Mouse (Mus musculus): ENCODE measurements around the gene Enpep. TPM values are rescaled to one million over a fixed set of nuclear protein-coding genes. Genes with fewer than 3 reads are reported as not detected.
A peak's percentile ranks its signal among the peaks of the same experiment; 100 is the strongest.

Enpep gene
- polyA plus RNA-seq, 1 experiment from 2014 or later, result 1.6 TPM

DNA sequence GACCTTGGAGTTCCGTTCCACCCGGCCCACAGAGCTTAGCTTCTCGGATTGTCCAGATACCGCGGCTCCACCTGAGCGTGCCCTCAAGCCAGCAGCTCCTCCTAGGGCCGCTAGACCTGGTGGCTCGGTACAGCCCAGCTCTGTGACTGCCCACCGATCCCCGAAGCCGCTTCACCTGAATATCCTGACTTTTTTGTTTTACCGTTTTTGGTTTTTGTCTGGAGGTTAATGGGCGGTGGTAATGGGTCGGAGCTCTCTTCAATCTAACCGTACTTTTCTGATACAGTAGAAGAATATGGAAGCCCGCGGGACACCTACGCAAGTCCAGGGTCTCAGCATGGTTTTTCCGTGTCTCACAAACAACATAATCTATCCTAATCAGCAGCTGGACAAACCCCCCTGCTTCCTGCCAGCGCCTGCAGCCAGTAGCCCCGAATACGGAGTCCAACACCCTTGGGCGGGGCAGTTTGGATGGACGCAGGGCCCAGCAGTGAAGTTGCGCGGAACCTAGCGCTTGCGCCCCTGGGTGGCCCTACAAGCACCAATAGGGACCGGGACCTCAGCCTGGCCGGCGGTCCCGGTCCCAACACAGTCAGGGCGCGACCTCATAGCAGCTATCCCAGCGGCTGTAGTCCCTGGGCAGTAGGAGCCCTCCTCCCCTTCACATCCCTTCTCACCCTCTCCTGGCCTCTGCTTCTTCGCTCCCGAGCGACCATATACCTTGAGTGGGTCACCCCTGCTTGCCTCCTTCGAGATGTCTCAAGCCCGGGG lies 107.5 kb downstream of the Enpep start:
- Histone ChIP-seq H3K4me2 (replicated peaks) (no peak overlapping the region), H3K9me3 (no peaks in the 10 kb centered on the region), H3K4me3 (no peak overlapping the region), H3K27me3 (peaks cover 86% of the 10 kb centered on the region), H3K9ac (replicated peaks) (no peak overlapping the region), H3K4me1 (no peaks in the 10 kb centered on the region), H3K36me3 (no peaks in the 10 kb centered on the region), H3K27ac (replicated peaks) (no peak overlapping the region)
- 0 out of 2 replicates have a peak, but pooled peaks have one; percentile 20 for ATAC-seq (replicated peaks)
- whole genome bisulfite sequencing, result under 1% methylated on average over 40 of the region's 40 CpGs

DNA sequence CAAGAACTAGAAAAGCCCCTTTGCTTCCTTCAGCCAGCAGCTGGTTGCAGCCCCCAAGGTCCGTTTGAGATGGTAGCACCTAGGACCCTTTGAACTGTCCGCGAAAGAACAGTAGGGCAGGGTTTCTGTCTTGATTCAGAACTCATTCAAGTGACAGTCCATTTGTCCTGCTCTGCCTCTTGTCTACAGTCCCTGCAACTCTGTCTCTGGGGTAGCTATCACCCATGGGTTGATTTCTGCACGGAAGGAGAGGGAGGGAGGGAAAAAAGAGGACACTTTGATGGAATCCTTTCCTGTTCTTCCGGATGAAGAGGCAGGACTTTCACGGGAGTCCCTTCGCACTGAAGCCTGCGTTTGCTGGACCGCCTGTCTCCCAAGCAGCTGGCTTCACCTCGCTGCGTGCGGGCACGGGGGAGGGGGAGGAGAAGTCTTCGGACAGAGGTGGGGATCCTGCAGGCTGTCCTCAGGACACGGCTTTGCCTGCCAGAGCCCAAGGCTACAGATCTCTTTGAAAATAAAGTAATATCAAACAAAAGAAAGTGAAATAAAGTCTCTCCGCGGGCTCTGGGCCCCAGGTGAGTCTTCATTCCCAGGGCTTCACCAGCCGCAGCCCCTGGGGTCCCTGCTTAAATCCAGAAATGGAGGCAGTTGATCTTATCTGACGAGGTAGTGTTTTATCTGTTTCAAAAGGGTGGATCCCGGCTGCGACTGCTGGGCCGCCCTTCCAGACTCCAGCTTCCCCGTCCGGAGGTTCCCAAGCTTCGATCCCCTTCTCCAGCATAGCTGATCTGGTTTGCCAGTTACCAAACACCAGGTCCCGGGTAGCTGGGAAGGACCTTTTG lies 108.3 kb downstream of the Enpep start:
- no peaks in the 10 kb centered on the region for H3K4me1 ChIP-seq
- no peak overlapping the region for H3K4me2 ChIP-seq (replicated peaks)
- H3K36me3 ChIP-seq, result no peaks in the 10 kb centered on the region
- H3K27me3 ChIP-seq, result peaks cover 88% of the 10 kb centered on the region
- no peak for ATAC-seq (replicated peaks)
- no peak overlapping the region for H3K4me3 ChIP-seq
- H3K9ac ChIP-seq (replicated peaks), result no peak overlapping the region
- H3K27ac ChIP-seq (replicated peaks), result no peak overlapping the region
- H3K9me3 ChIP-seq, result no peaks in the 10 kb centered on the region
- WGBS, result 3% methylated on average over 24 of the region's 26 CpGs

DNA sequence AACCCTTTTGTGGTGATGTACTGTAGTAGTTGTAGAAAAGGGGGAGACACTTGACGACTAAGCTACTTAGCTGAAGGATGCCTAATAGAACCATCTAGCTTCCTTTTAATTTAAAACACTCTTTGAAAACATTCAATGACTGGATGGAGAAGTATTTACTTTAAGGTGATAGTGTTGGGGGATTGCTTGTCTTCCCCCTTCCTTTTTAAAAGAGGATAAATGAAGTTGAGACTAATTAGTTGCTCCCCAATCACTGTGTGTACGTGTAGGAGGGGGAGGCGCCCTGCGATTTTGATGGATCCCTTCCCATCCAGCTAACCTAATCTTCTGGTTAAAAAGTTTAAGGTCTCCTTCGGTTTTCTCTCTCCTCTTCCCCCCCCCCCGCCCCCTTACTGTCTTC lies 109.1 kb downstream of the Enpep start:
- Histone ChIP-seq H3K36me3 (no peaks in the 10 kb centered on the region), H3K4me2 (replicated peaks) (no peak overlapping the region), H3K4me3 (no peak overlapping the region), H3K4me1 (peaks cover 3% of the 10 kb centered on the region; the same call in 1 of the 2 replicates), H3K9ac (replicated peaks) (no peak overlapping the region), H3K27me3 (peaks cover 90% of the 10 kb centered on the region), H3K27ac (replicated peaks) (no peak overlapping the region), H3K9me3 (no peaks in the 10 kb centered on the region)
- ATAC-seq (replicated peaks), result no peak
- WGBS, result under 1% methylated on average over 6 of the region's 6 CpGs

DNA sequence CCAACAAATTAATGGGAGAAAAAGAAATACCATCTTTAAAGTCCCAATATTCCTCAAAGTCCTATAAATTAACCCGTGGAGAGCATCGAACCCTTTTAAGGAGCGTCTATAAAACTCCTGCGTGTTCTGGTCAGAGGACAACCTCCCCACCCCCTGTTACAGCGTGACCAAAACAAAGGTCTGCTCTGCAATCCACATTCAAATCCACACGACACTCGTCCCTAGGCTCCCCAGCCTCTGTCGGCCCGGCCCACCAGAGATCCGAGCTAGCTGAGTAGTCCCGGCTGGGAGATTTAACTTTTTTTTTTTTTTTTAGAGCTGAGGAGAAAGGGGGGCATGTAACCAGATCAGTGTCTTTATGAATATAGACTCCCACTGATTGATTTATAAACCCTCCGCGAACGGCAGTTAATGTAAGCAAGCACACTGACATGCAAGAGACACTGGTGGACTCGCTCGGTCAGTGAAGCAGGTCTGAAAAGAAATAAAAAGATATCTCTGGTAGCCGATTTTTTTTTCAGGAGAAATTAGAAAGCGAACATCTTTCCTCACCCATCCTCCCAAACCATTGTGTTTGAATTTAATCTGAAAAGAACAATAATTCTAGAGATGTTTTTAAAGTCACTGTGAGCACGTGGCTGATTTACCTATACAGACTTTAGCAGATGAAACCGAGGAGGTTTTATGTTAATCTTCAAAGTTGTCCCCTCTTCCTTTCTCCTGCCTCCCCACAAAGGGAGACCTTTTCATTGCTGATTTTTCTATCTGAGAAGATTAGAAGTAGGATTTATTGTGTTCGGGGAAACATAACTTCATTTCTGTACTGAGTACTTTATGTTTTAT lies 109.9 kb downstream of the Enpep start:
- ATAC-seq (replicated peaks), result no peak
- H3K27me3 ChIP-seq, result peaks cover 89% of the 10 kb centered on the region
- no peak overlapping the region for H3K4me3 ChIP-seq
- H3K4me2 ChIP-seq (replicated peaks), result no peak overlapping the region
- no peaks in the 10 kb centered on the region for H3K9me3 ChIP-seq
- H3K9ac ChIP-seq (replicated peaks), result no peak overlapping the region
- no peaks in the 10 kb centered on the region for H3K36me3 ChIP-seq
- 2% methylated on average over 21 of the region's 21 CpGs for WGBS
- H3K4me1 ChIP-seq, result peaks cover 4% of the 10 kb centered on the region; the same call in 1 of the 2 replicates
- H3K27ac ChIP-seq (replicated peaks), result no peak overlapping the region

DNA sequence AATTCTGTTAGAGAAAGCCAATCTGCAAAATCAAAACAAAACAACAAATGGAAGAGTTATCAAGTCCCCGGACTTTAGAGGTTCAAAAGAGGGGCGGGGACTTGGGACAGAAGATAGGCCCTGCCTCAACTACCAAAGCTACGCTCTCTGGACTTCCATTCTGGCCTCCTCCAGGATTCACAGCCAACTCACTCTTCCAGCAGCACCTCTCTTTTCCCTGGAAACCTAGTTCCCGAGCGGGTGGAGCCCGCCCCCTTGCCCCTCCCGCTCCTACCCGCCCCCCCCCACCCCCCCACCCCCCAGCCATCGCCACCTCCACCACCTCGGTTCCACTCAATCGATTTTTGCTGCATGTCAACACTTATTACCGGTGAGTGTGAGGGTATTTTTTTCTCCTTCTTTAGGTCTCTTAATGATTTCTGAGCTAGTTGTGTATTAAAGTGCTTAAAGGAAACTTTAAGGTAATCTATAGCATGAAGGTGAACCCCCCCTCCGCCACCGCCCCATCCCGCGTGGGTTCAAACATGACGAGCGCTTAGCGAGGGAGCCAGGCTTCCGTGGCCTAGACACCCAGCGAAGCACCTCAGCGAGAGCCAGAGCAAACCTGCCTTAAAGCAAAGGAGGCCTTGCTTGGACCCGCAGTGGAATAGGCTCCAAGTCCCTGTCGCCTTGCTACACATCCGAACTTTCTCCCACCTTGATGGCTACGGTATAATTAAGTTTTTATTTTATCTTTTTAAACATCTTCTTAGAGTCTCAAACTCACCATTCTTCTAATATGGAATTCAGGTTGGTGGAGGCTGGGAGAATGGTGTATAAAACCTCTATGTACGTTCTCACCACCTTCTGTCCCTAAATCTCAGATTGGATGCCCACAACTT lies 110.9 kb downstream of the Enpep start:
- Histone ChIP-seq H3K9me3 (no peaks in the 10 kb centered on the region), H3K4me3 (no peak overlapping the region), H3K9ac (replicated peaks) (no peak overlapping the region), H3K4me1 (peaks cover 4% of the 10 kb centered on the region; the same call in 1 of the 2 replicates), H3K4me2 (replicated peaks) (no peak overlapping the region), H3K36me3 (no peaks in the 10 kb centered on the region), H3K27me3 (peaks cover 87% of the 10 kb centered on the region), H3K27ac (replicated peaks) (no peak overlapping the region)
- ATAC-seq (replicated peaks), result no peak
- WGBS, result 4% methylated on average over 26 of the region's 27 CpGs

DNA sequence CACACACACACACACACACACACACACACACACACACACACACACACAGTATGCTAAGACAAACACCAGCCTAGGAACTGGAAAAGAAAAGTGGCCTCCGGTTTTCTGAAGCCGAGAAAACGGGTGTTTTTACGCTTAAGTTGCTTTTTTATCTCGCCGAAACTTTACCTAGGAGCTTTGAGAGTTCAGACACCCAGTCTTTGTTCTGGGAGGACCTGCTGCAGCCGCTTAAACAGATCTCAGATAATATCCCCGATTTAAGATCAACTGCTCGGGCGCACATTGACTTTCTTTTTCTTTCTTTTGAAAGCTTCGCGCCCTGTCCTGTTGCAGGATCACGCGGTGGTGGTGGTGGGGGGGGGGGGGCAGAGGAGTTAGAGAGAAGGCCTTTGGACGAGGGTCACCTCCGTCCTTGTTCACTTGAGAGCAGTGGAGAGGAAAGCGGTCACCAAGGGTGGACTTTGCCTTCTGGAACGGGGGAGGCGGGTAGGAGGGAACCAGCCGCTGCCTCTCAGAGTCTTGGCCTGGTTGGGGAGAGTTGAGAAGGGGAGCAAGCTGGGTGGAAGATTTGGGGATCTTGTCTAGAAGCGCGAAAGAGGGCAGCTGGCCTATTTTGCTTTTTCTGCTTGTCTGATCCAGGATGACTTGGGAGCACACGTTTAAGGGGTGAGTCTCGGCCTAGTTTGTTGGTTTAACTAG lies 111.7 kb downstream of the Enpep start:
- Histone ChIP-seq H3K9me3 (no peaks in the 10 kb centered on the region), H3K4me2 (replicated peaks) (no peak overlapping the region), H3K9ac (replicated peaks) (no peak overlapping the region), H3K36me3 (no peaks in the 10 kb centered on the region), H3K27me3 (peaks cover 81% of the 10 kb centered on the region), H3K4me3 (no peak overlapping the region), H3K4me1 (peaks cover 7% of the 10 kb centered on the region), H3K27ac (replicated peaks) (no peak overlapping the region)
- no peak for ATAC-seq (replicated peaks)
- 2% methylated on average over 24 of the region's 24 CpGs for WGBS

DNA sequence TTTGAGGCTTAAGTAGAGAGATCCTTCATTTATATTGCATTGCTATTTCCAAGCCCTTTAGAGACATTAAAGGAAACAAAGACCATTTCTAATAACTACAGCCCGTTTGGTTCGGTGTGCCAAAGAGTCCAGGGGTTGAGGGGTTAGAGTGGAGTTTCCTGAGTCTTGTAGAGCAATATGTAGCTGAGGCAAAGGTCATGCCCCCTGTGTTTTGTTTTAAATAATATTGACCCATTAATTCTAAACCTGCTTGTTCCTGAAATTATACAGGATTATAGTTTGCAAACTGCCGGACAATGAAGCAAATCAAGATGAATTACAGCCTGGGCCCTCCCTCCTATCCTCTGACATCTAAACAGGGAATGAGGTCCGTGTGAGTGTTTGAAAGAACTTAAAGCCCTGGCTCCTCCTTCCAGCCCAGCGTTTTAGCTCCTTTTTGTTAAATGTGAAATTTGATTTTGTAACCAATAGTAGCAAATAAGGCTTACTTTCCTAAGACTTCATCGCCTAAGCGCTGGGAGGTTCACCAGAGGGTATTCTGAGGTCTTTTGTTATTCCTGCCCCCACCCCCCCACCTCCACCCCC lies 112.3 kb downstream of the Enpep start:
- Histone ChIP-seq H3K27ac (replicated peaks) (no peak overlapping the region), H3K27me3 (peaks cover 81% of the 10 kb centered on the region), H3K4me1 (peaks cover 13% of the 10 kb centered on the region), H3K9ac (replicated peaks) (no peak overlapping the region), H3K36me3 (no peaks in the 10 kb centered on the region), H3K4me3 (no peak overlapping the region), H3K4me2 (replicated peaks) (no peak overlapping the region), H3K9me3 (no peaks in the 10 kb centered on the region)
- no peak for ATAC-seq (replicated peaks)
- WGBS, result 2% methylated on average over 7 of the region's 7 CpGs

Other genes with a start within 250 kb of the Enpep start
- gene Pitx2, start 132.8 kb downstream of the Enpep start, polyA plus RNA-seq (2015; fragmentation: Nextera tagmentation; extraction: Ambion mirVana), result 1.8 and 5.0 TPM in 2 replicates
- gene Elovl6, start 199.6 kb upstream of the Enpep start, polyA plus RNA-seq (2015; fragmentation: Nextera tagmentation; extraction: Ambion mirVana), result 34.6 and 39.9 TPM in 2 replicates

All from forebrain, embryonic 15.5 days (tissue).